Mouse (Mus musculus): ENCODE measurements around the gene Chst3. TPM values are rescaled to one million over a fixed set of nuclear protein-coding genes. Genes with fewer than 3 reads are reported as not detected.
"Not testable (repeated sequence)": the region's sequence is repeated elsewhere in the genome, so short reads cannot be mapped to it uniquely, and the experiment has no call there.

Chst3 gene
- total RNA-seq, 2 experiments from 2014 or later, result 5.4 TPM; not detected in 1

GRCm38 (mm10) chr10:60207166-60207705 lies 11.8 kb downstream of the Chst3 start:
- no peak for ATAC-seq (replicated peaks; ENCODE audit: low FRiP score, low TSS enrichment, poor library complexity, severe bottlenecking)

- ATAC-seq (replicated peaks; ENCODE audit: low FRiP score, low TSS enrichment, poor library complexity, severe bottlenecking), result no peak
These were observed 13.3 kb downstream of the Chst3 start for GRCm38 (mm10) chr10:60205601-60206241.

- ATAC-seq (replicated peaks; ENCODE audit: low FRiP score, low TSS enrichment, poor library complexity, severe bottlenecking), result no peak
These were observed 16.3 kb downstream of the Chst3 start for GRCm38 (mm10) chr10:60202785-60203184.

- no peak for ATAC-seq (replicated peaks; ENCODE audit: low FRiP score, low TSS enrichment, poor library complexity, severe bottlenecking)
These were observed 18.1 kb downstream of the Chst3 start for GRCm38 (mm10) chr10:60200996-60201395.

GRCm38 (mm10) chr10:60199378-60199777 lies 19.7 kb downstream of the Chst3 start:
- no peak for ATAC-seq (replicated peaks; ENCODE audit: low FRiP score, low TSS enrichment, poor library complexity, severe bottlenecking)

GRCm38 (mm10) chr10:60197406-60197821 lies 21.6 kb downstream of the Chst3 start:
- ATAC-seq (replicated peaks; ENCODE audit: low FRiP score, low TSS enrichment, poor library complexity, severe bottlenecking), result no peak

GRCm38 (mm10) chr10:60196971-60197370 lies 22.1 kb downstream of the Chst3 start:
- ATAC-seq (replicated peaks; ENCODE audit: low FRiP score, low TSS enrichment, poor library complexity, severe bottlenecking), result no peak

- ATAC-seq (replicated peaks; ENCODE audit: low FRiP score, low TSS enrichment, poor library complexity, severe bottlenecking), result no peak
These were observed 24.0 kb downstream of the Chst3 start for GRCm38 (mm10) chr10:60195087-60195486.

GRCm38 (mm10) chr10:60193532-60194423 lies 25.3 kb downstream of the Chst3 start:
- ATAC-seq (replicated peaks; ENCODE audit: low FRiP score, low TSS enrichment, poor library complexity, severe bottlenecking), result peak; percentile 45; the same call in 1 of the 2 replicates

- ATAC-seq (replicated peaks; ENCODE audit: low FRiP score, low TSS enrichment, poor library complexity, severe bottlenecking), result peak; percentile 86
These were observed 27.3 kb downstream of the Chst3 start for GRCm38 (mm10) chr10:60191796-60192195.

- ATAC-seq (replicated peaks; ENCODE audit: low FRiP score, low TSS enrichment, poor library complexity, severe bottlenecking), result no peak
These were observed 29.4 kb downstream of the Chst3 start for GRCm38 (mm10) chr10:60189534-60190186.

GRCm38 (mm10) chr10:60186191-60186945 lies 32.7 kb downstream of the Chst3 start:
- no peak for ATAC-seq (replicated peaks; ENCODE audit: low FRiP score, low TSS enrichment, poor library complexity, severe bottlenecking)

GRCm38 (mm10) chr10:60185023-60185709 lies 33.9 kb downstream of the Chst3 start:
- no peak for ATAC-seq (replicated peaks; ENCODE audit: low FRiP score, low TSS enrichment, poor library complexity, severe bottlenecking)

- ATAC-seq (replicated peaks; ENCODE audit: low FRiP score, low TSS enrichment, poor library complexity, severe bottlenecking), result not testable (repeated sequence)
These were observed 43.8 kb downstream of the Chst3 start for GRCm38 (mm10) chr10:60175306-60175705.

- no peak for ATAC-seq (replicated peaks; ENCODE audit: low FRiP score, low TSS enrichment, poor library complexity, severe bottlenecking)
These were observed 44.6 kb downstream of the Chst3 start for GRCm38 (mm10) chr10:60174506-60174905.

- no peak for ATAC-seq (replicated peaks; ENCODE audit: low FRiP score, low TSS enrichment, poor library complexity, severe bottlenecking)
These were observed 46.0 kb downstream of the Chst3 start for GRCm38 (mm10) chr10:60173035-60173434.

- no peak for ATAC-seq (replicated peaks; ENCODE audit: low FRiP score, low TSS enrichment, poor library complexity, severe bottlenecking)
These were observed 46.8 kb downstream of the Chst3 start for GRCm38 (mm10) chr10:60172306-60172705.

- ATAC-seq (replicated peaks; ENCODE audit: low FRiP score, low TSS enrichment, poor library complexity, severe bottlenecking), result no peak
These were observed 47.7 kb downstream of the Chst3 start for GRCm38 (mm10) chr10:60171368-60171767.
